Mouse (Mus musculus) urinary bladder, postnatal 14 days (tissue): ENCODE results near the gene Fam162a.
A peak's percentile ranks its signal among the peaks of the same experiment; 100 is the strongest.
"Not testable (repeated sequence)": the region's sequence is repeated elsewhere in the genome, so short reads cannot be mapped to it uniquely, and the experiment has no call there.

Experiments used
- DNase-seq: peaks from one replicate; pipeline ENCODE4 v3.0.0; 2021; ENCODE audit warnings: low spot score

Gene Fam162a

GRCm38 (mm10) chr16:36062534-36062933, 8.9 kb downstream of the Fam162a start:
- DNase-seq: not testable (repeated sequence)

- no peak for DNase-seq
These were observed 13.4 kb downstream of the Fam162a start for GRCm38 (mm10) chr16:36057933-36058475.

GRCm38 (mm10) chr16:36056416-36056815, 15.0 kb downstream of the Fam162a start:
- no peak for DNase-seq

GRCm38 (mm10) chr16:36054920-36055319, 16.5 kb downstream of the Fam162a start:
- no peak for DNase-seq

- DNase-seq: no peak
These were observed 17.7 kb downstream of the Fam162a start for GRCm38 (mm10) chr16:36053524-36054275.

GRCm38 (mm10) chr16:36051491-36051890, 19.9 kb downstream of the Fam162a start:
- DNase-seq: no peak

GRCm38 (mm10) chr16:36047538-36047937, 23.9 kb downstream of the Fam162a start:
- DNase-seq: no peak

GRCm38 (mm10) chr16:36043964-36044363, 27.4 kb downstream of the Fam162a start:
- no peak for DNase-seq

- DNase-seq: no peak
These were observed 28.3 kb downstream of the Fam162a start for GRCm38 (mm10) chr16:36043073-36043472.

- DNase-seq: no peak
These were observed 29.8 kb downstream of the Fam162a start for GRCm38 (mm10) chr16:36041625-36042020.

GRCm38 (mm10) chr16:36040640-36041624, 30.5 kb downstream of the Fam162a start, which contains the start of gene Wdr5b:
Gene Wdr5b (plus strand): TSS chr16:36041190.
- DNase-seq: peak; percentile 92

- DNase-seq: not testable (repeated sequence)
These were observed 43.3 kb downstream of the Fam162a start for GRCm38 (mm10) chr16:36028120-36028519.

GRCm38 (mm10) chr16:36016335-36016734, 55.1 kb downstream of the Fam162a start:
- DNase-seq: no peak

- DNase-seq: no peak
These were observed 63.0 kb downstream of the Fam162a start for GRCm38 (mm10) chr16:36008396-36008795.

- DNase-seq: not testable (repeated sequence)
These were observed 72.5 kb downstream of the Fam162a start for GRCm38 (mm10) chr16:35998852-35999251.
